Mouse (Mus musculus) limb, embryonic 15.5 days (tissue): ENCODE measurements around the gene Atp6v0e. TPM values are rescaled to one million over a fixed set of nuclear protein-coding genes. Genes with fewer than 3 reads are reported as not detected.

ENCODE experiments used
- polyA plus RNA-seq: library from polyadenylated mRNA; unstranded; fragments of >200 nt; fragmentation: Nextera tagmentation; extraction: Ambion mirVana; gene quantifications from 2 replicates; pipeline ENCODE4 v1.2.1, GENCODE M21; 2015

The Atp6v0e gene
- polyA plus RNA-seq, 1 experiment from 2014 or later: 248 TPM

Other genes with a start within 250 kb of the Atp6v0e start
- 0.68 and 0.90 TPM in 2 replicates for gene Neurl1b, start 248.4 kb upstream of the Atp6v0e start, polyA plus RNA-seq
- gene Ergic1, start 101.7 kb upstream of the Atp6v0e start, polyA plus RNA-seq: 122 and 130 TPM in 2 replicates
- gene Dusp1, start 101.1 kb upstream of the Atp6v0e start, polyA plus RNA-seq: 27.3 and 32.5 TPM in 2 replicates
- gene Crebrf, start 52.4 kb downstream of the Atp6v0e start, polyA plus RNA-seq: 7.3 and 7.6 TPM in 2 replicates
- gene Bnip1, start 117.8 kb downstream of the Atp6v0e start, polyA plus RNA-seq: 47.3 and 50.7 TPM in 2 replicates
- not detected in 2 replicates for gene Nkx2-5, start 181.8 kb downstream of the Atp6v0e start, polyA plus RNA-seq